Mouse (Mus musculus) midbrain, embryonic 11.5 days (tissue): ENCODE results near the gene Stxbp5. TPM values are rescaled to one million over a fixed set of nuclear protein-coding genes. Genes with fewer than 3 reads are reported as not detected.

Source experiments
- ATAC-seq: fragments of 200-750 bp; cut with Nextera tagmentation; 2 replicates; pipeline ENCODE4 v1.8.0; 2017; ENCODE audit warnings: moderate TSS enrichment, moderate library complexity; ENCODE audit not compliant: low FRiP score
- DNase-seq: peaks from one replicate; pipeline ENCODE4 v3.0.0; 2015; ENCODE audit warnings: low spot score; ENCODE audit errors: missing footprints
- H3K27ac ChIP-seq: fragments of 300-500 bp; sonication (generic); 2 replicates; pipeline ENCODE4 v1.5.1; 2014; ENCODE audit warnings: low read depth, low read length
- H3K27me3 ChIP-seq: fragments of 300-500 bp; sonication (generic); 2 replicates; pipeline ENCODE4 v1.6.1; 2014; ENCODE audit warnings: mild to moderate bottlenecking, low read length, moderate library complexity, mixed read lengths; ENCODE audit not compliant: control insufficient read depth, insufficient read depth
- H3K36me3 ChIP-seq: fragments of 300-500 bp; sonication (generic); 2 replicates; pipeline ENCODE4 v1.6.1; 2014; ENCODE audit warnings: mild to moderate bottlenecking, low read length, moderate library complexity, mixed read lengths; ENCODE audit not compliant: control insufficient read depth, insufficient read depth
- H3K4me1 ChIP-seq: fragments of 300-500 bp; sonication (generic); 2 replicates; pipeline ENCODE4 v1.6.1; 2014; ENCODE audit warnings: low read length; ENCODE audit not compliant: control insufficient read depth, insufficient read depth
- H3K4me2 ChIP-seq: fragments of 300-500 bp; sonication (generic); 2 replicates; pipeline ENCODE4 v1.6.1; 2014; ENCODE audit warnings: mild to moderate bottlenecking, moderate library complexity
- H3K4me3 ChIP-seq: fragments of 300-500 bp; sonication (generic); 2 replicates; pipeline ENCODE4 v1.5.1; 2014; ENCODE audit warnings: low read depth, low read length
- H3K9ac ChIP-seq: fragments of 300-500 bp; sonication (generic); 2 replicates; pipeline ENCODE4 v1.6.1; 2014; ENCODE audit warnings: low read length
- H3K9me3 ChIP-seq: fragments of 300-500 bp; sonication (generic); 2 replicates; pipeline ENCODE4 v1.6.1; 2016; ENCODE audit warnings: low read length; ENCODE audit not compliant: control insufficient read depth
- WGBS: fragments of 180-500 bp; shearing (Covaris S2); extraction: QIAGEN DNeasy Blood & Tissue Kit; methylation state at CpG from one replicate; pipeline ENCODE4 v1.1.7; 2014; 5-methylcytosine and 5-hydroxymethylcytosine counted together
- polyA plus RNA-seq: library from polyadenylated mRNA; unstranded; fragments of >200 nt; fragmentation: Nextera tagmentation; extraction: Ambion mirVana; gene quantifications from 2 replicates; pipeline ENCODE4 v1.2.1, GENCODE M21; 2014

Stxbp5 gene
- polyA plus RNA-seq, 1 experiment from 2014 or later = 5.6 TPM

DNA sequence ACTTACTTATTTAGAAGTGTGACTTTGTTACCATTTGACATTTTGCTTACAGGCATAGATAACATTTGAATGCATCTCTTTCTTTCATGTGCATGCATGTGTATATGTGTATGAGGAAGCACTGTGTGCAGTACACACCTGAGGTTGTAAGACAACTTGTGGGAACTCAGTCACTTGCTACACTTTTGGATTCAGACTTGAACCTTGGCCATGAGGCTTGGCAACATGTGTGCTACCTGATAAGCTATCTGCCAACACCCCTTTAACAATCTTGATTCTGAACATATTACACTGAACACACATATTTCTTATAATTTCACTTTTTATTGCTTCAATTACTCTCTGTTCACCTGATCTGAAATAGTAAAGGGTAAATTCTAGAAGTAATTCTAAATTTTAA is 106.5 kb downstream of the Stxbp5 start:
- Histone ChIP-seq H3K4me2 (no peak overlapping the region), H3K9ac (no peak overlapping the region), H3K36me3 (peaks cover 3% of the 10 kb centered on the region; the same call in 1 of the 2 replicates), H3K9me3 (no peaks in the 10 kb centered on the region), H3K27me3 (no peaks in the 10 kb centered on the region), H3K4me1 (no peaks in the 10 kb centered on the region), H3K4me3 (no peak overlapping the region), H3K27ac (no peak overlapping the region)
- DNase-seq = no peak
- no peak for ATAC-seq

DNA sequence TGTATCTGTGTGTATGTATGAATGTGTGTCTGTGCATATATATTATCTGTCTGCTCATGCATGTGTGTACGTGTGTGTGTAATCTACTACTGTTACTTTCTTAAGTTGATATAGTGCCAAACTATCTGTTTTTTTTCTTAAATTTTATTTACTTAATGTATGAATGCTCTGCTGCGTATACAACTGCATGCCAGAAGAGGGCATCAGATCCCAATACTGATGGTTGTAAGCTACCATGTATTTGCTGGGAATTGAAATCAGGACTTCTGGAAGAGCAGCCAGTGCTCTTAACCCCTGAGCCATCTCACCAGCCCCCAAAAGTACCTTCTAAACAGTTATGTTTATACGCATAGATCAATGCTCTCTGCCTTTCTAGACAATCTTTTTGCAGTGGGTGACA is 109.9 kb downstream of the Stxbp5 start:
- no peaks in the 10 kb centered on the region for H3K4me1 ChIP-seq
- ATAC-seq (no peak), DNase-seq (no peak)
- H3K4me3 ChIP-seq = no peak overlapping the region
- no peak overlapping the region for H3K4me2 ChIP-seq
- H3K36me3 ChIP-seq = 0 out of 2 replicates have a peak, but pooled peaks cover 3% of the 10 kb centered on the region
- H3K9me3 ChIP-seq = no peaks in the 10 kb centered on the region
- no peaks in the 10 kb centered on the region for H3K27me3 ChIP-seq
- no peak overlapping the region for H3K9ac ChIP-seq
- WGBS = 84% methylated on average over 3 of the region's 3 CpGs
- no peak overlapping the region for H3K27ac ChIP-seq

DNA sequence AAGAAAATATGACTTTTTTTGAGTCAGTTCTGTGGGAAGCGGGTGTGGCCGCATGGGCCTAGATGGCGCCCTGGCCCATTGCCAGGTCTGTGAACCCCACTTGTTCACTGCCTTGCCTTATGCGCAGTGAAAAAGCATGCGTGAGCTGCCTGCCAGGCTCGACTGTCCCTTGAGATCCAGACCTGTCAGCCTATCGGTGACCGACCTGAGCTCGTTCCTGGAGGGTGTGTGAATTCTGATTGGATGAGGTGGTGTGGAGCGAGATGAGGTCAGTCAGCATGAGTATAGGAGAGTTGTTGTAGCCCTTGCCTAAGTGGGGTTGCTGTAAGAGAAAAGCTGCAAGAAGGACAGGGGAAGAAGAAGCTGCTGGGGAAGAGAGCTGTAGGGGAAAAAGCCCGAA is 114.4 kb downstream of the Stxbp5 start:
- DNase-seq = no peak
- ATAC-seq = no peak
- whole genome bisulfite sequencing = 92% methylated on average over 11 of the region's 11 CpGs
- Histone ChIP-seq H3K9me3 (no peaks in the 10 kb centered on the region), H3K4me2 (no peak overlapping the region), H3K9ac (no peak overlapping the region), H3K4me1 (no peaks in the 10 kb centered on the region), H3K4me3 (no peak overlapping the region), H3K36me3 (no peaks in the 10 kb centered on the region), H3K27me3 (no peaks in the 10 kb centered on the region), H3K27ac (no peak overlapping the region)

DNA sequence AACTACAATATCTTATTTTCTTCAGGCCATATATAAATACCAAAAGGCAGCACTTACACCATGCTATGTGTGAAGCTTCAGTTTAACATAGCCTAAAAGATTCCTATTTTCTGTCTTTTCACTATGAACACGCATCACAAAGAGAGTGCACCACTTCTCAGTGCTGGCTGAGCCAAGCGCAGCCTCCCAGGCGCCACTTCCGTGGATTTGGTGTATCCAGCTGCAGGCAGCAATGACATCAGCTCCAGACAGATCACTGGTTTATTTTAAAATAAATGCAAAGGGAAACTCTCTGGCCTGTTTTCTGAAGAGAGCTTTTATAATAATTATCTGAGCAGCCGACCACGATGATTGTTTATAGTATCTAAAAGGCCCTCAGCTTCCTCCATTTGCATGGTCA is 115.2 kb downstream of the Stxbp5 start:
- H3K4me1 ChIP-seq = no peaks in the 10 kb centered on the region
- 87% methylated on average over 6 of the region's 6 CpGs for WGBS
- no peak overlapping the region for H3K4me2 ChIP-seq
- no peak overlapping the region for H3K27ac ChIP-seq
- no peaks in the 10 kb centered on the region for H3K36me3 ChIP-seq
- no peak for ATAC-seq
- H3K9ac ChIP-seq = no peak overlapping the region
- no peak overlapping the region for H3K4me3 ChIP-seq
- no peaks in the 10 kb centered on the region for H3K9me3 ChIP-seq
- DNase-seq = no peak
- no peaks in the 10 kb centered on the region for H3K27me3 ChIP-seq

DNA sequence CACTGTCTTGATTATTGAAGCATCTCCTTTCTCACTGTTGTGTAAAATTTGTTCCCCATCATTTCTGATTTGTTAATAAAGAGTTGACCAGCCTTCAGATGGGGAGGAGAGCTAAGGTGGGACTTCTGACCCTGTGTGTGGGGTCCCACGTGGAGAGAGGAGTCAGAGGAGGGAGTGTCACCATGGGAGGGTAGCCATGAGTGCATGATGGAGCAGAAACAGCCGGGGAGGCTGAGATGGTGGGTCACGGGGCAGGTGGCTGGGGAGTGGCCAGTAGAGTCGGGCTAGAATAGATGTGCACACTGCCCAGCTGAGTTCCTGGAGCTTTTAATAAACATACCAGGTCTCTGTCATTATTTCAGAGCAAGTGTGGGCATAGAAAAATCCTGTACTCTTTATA is 121.0 kb downstream of the Stxbp5 start:
- Histone ChIP-seq H3K9ac (no peak overlapping the region), H3K4me1 (no peaks in the 10 kb centered on the region), H3K4me3 (no peak overlapping the region), H3K4me2 (no peak overlapping the region), H3K27me3 (no peaks in the 10 kb centered on the region), H3K27ac (no peak overlapping the region), H3K9me3 (no peaks in the 10 kb centered on the region), H3K36me3 (no peaks in the 10 kb centered on the region)
- DNase-seq (no peak), ATAC-seq (no peak)
- WGBS = 63% methylated on average over 4 of the region's 4 CpGs

DNA sequence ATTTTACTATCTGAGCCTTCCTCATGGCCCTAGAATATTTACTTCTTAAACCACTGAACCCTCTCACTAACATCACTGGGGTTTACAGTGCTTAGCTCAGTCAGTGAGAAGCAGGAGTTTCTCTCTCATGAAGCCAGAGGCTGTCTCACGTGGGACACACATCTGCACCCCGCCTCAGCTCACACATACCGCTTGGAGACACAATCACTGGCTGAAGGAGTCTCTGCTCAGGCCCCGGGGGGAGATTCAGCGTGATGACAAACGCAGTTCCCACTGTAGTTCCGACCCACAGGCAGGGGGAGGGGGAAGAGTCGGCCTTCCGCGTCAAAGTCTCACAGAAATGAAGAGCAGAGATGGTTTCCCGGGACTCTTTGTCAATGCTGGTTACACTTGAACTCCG is 130.6 kb downstream of the Stxbp5 start:
- Histone ChIP-seq H3K9ac (no peak overlapping the region), H3K27me3 (no peaks in the 10 kb centered on the region), H3K27ac (no peak overlapping the region), H3K4me1 (no peaks in the 10 kb centered on the region), H3K36me3 (peaks cover 3% of the 10 kb centered on the region; the same call in 1 of the 2 replicates), H3K9me3 (no peaks in the 10 kb centered on the region), H3K4me3 (no peak overlapping the region), H3K4me2 (no peak overlapping the region)
- no peak for DNase-seq
- ATAC-seq = no peak
- 82% methylated on average over 12 of the region's 12 CpGs for WGBS

DNA sequence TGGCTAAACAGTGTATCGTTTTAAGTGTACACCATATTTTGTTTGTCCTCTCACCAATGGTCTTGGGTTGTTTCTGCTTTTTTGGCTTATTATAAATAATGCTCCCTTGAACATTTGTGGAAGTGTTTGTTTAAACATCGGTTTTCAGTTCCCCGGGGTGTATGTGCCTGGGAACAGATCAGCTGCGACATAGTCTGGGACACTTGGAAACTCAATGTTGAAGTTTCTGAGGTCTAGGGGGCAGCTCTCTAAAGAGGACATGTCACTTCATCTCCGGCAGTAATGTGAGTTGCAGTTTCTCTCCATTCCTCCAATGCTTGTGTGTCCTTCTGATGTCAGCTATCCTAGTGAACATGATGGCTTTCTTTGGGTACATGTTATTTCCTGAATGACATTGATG is 137.0 kb downstream of the Stxbp5 start:
- H3K4me2 ChIP-seq = no peak overlapping the region
- H3K27me3 ChIP-seq = no peaks in the 10 kb centered on the region
- 93% methylated on average over 5 of the region's 5 CpGs for WGBS
- no peak overlapping the region for H3K4me3 ChIP-seq
- H3K9ac ChIP-seq = no peak overlapping the region
- ATAC-seq = no peak
- H3K36me3 ChIP-seq = peaks cover 3% of the 10 kb centered on the region; the same call in 1 of the 2 replicates
- DNase-seq = no peak
- H3K4me1 ChIP-seq = no peaks in the 10 kb centered on the region
- no peaks in the 10 kb centered on the region for H3K9me3 ChIP-seq
- H3K27ac ChIP-seq = no peak overlapping the region

DNA sequence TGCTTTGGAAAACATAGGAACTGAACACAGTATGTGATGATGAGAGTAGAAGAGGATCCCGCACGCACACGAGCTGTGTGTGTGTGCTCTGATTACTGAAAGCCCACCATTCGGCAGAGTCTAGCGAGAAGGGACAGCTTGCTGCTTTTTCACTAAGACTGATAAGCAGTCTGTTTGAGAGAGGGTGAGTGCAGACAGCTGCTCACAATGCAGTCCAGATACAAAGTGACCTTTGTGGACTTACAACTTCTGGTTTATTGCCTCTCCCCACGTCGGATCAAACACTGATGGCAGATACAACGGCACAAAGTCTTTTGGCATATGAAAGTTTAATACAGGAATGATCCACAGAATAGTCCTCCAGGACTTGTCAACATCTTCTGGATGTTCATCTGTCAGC is 140.6 kb downstream of the Stxbp5 start:
- H3K27ac ChIP-seq = no peak overlapping the region
- no peak overlapping the region for H3K9ac ChIP-seq
- ATAC-seq (no peak), DNase-seq (no peak)
- H3K36me3 ChIP-seq = no peaks in the 10 kb centered on the region
- no peak overlapping the region for H3K4me2 ChIP-seq
- WGBS = 92% methylated on average over 8 of the region's 8 CpGs
- no peak overlapping the region for H3K4me3 ChIP-seq
- no peaks in the 10 kb centered on the region for H3K4me1 ChIP-seq
- no peaks in the 10 kb centered on the region for H3K9me3 ChIP-seq
- no peaks in the 10 kb centered on the region for H3K27me3 ChIP-seq

DNA sequence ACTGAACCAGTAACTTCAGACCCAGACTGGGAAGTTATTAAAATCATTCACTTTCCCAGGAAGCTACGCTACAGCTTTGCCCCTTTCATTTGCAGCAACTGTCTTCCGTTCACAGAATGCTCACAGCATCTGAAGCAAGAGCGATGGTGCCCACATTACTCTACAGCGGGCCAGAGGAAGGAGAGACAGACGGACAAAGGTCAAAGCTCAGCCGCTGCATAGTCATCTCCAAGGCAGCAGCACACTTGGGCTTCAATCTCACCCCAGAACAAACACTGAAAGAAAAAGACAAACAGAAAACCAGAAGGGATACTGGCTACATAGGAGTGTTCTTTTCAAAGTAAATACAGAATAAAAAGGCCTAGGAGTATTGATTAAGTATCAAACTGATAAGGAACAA is 144.3 kb downstream of the Stxbp5 start:
- H3K4me2 ChIP-seq = no peak overlapping the region
- H3K36me3 ChIP-seq = no peaks in the 10 kb centered on the region
- no peak for DNase-seq
- no peak overlapping the region for H3K9ac ChIP-seq
- H3K9me3 ChIP-seq = no peaks in the 10 kb centered on the region
- no peak overlapping the region for H3K4me3 ChIP-seq
- no peak overlapping the region for H3K27ac ChIP-seq
- ATAC-seq = no peak
- WGBS = 70% methylated on average over 6 of the region's 6 CpGs
- no peaks in the 10 kb centered on the region for H3K4me1 ChIP-seq
- H3K27me3 ChIP-seq = no peaks in the 10 kb centered on the region
